Mouse (Mus musculus) MN1 (cell line): ENCODE results near the gene Tspo.

Experiments
- DNase-seq: peaks from one replicate; pipeline ENCODE4 v3.0.0-alpha.2; 2016; ENCODE audit warnings: low spot score

Gene Tspo

GRCm38 (mm10) chr15:83541647-83542287 is 21.6 kb upstream of the Tspo start:
- no peak for DNase-seq

- DNase-seq = no peak
Observed at GRCm38 (mm10) chr15:83546029-83546428, 17.4 kb upstream of the Tspo start.

DNA sequence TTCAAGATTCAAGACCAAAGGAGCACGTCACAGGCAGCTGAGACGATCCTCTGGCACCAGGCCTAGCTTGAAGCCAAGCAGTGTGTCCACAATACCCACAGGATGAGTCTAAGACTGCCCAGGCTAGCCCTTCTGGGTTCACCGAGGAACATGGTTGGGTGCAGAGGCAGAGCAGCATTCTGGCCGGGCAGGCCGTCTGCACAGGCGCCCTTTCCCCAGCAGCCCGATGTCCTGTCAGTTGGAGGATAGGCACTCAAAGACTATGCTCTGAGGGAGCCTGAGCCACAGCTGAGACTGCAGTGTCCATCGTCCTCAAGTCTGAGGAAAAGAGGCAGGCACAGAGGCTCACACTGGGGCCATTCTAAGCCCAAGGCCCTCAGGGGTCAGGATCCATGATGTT is 16.2 kb upstream of the Tspo start:
- no peak for DNase-seq

GRCm38 (mm10) chr15:83550137-83550536 is 13.3 kb upstream of the Tspo start:
- no peak for DNase-seq

GRCm38 (mm10) chr15:83553831-83554230 is 9.6 kb upstream of the Tspo start:
- peak; percentile 32 for DNase-seq

DNA sequence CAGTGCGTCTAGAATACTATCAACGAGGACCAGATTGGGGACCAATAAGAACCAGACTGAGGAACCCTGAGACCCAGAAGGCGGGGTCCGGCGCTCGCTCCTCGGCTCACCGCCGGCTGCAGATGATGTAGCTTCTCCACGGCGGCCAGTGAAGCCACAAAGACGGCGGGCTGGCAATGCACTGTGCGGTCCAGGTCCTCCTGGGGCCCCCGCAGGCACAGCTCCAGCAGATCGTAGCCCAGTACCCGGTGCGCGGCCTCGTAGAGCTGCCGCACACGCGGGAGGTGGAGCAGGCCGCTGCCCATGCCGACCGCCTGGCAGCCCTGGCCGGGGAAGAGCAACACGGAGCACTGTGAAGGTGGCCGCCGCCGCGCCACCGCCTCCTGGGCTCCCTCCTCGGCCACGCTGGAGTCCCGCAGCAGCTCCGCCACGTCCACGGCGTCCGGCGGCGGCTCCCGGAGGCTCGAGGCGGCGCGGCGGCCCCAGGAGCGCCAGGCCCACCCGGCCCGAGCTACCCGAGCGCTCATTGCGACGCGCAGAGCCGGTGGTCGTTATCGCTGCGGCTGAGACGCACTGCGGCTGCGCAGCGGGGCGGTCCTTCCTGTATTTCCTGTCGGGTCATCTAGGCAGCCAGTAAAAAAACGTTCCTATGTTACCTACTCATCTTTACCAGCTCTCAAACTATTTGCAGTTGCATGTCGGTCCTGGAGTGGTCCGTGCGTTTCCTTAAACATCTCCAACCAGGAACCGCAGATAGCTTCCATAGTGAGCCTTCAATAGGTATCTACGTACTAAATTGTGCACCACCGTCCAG is 8.0 kb upstream of the Tspo start:
- peak; percentile 93 for DNase-seq

- DNase-seq = no peak
Observed at GRCm38 (mm10) chr15:83560941-83561477, 2.4 kb upstream of the Tspo start.

DNA sequence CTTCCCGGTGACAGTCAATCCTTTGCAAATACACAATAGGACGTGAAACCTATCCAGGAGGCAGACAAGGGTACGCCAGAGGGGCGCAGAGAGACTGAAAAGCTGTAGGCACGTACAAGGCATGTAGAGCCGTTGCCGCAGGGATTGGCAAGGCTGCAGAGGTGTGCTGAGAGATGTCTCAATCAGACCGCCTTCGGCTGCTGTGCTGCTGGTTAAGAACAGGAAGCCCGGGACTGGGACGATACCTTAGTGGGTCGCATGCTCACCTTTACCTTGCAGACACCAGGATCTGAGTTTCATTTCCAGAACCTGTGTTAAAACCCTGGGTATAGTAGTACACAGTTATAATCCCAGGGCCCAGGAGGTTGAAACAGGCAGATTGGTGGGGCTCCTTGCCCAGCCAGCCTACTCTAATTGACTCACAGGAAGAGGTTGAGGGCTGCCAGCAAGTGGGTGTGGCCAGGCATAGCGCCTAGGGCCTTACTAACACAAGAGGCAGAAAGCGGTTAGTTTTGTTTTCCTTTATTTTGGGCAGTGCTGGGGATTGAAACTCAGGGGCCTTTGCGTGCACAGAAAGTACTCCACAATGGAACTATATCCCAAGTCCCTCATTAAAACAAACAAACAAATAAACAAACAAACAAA is 644 bp upstream of the Tspo start:
- DNase-seq = peak; percentile 92

- DNase-seq = peak; percentile 70
Observed at GRCm38 (mm10) chr15:83563857-83564651, 662 bp downstream of the Tspo start.

DNA sequence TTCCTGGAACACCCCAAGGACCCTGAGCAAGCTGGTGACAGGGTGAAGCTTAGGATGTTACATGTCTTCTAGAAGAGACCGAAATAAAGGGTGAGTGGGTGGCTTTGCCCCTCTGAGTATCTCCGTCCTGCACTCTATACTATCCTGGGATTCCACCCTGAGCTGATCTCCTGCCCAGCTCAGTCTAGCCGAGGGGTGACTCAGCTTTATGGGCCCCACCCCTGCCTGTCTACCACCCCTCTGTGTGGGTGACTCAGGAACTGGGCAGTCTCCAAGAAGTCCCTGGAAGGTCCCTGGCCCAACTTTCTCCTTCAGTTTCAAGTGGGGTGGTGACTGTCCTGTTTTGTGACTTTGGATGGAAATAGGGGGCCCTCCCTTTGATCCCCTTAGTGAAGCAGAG is 2.0 kb downstream of the Tspo start:
- peak; percentile 66 for DNase-seq

- DNase-seq = no peak
Observed at GRCm38 (mm10) chr15:83566006-83566405, 2.6 kb downstream of the Tspo start.

GRCm38 (mm10) chr15:83567728-83568127 is 4.3 kb downstream of the Tspo start:
- peak; percentile 39 for DNase-seq

DNA sequence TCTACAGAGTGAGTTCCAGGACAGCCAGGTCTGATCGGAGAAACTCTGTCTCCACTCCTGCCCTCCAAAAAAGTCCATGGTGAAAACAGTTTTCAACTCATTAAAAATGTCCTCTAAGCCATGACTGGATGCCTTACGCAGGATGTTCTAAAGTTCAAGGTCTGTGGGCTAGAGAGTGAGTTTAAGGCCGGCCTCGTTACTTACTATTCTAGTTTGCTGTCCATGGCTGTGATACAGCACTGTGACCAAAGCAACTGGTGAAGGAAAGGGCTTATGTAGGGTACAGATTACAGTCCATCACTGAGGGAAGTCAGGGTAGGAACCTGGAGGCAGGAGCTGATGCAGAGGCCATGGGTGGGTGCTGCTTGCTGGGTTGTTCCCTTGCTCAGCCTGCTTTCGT is 5.2 kb downstream of the Tspo start:
- DNase-seq = no peak

- DNase-seq = no peak
Observed at GRCm38 (mm10) chr15:83569682-83570081, 6.3 kb downstream of the Tspo start.

DNA sequence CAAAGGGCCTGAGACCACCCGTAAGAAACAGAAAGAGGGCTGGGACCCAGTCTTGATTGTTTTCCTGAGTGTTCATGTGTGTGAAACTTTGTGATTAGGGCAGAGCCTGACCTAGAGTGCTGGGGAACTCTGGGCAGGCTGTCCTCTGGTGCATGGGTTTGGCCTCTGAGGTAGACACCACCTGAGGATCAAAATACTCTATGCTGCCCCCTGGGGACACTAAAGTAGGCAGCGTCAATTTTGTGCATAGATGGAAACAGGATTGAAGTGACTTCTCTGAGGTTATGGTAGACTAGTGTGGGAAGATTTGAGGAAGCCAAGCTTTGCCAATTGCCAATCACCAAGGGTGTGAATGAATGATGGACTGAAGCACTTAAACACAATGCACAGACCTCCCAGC is 7.2 kb downstream of the Tspo start:
- no peak for DNase-seq

DNA sequence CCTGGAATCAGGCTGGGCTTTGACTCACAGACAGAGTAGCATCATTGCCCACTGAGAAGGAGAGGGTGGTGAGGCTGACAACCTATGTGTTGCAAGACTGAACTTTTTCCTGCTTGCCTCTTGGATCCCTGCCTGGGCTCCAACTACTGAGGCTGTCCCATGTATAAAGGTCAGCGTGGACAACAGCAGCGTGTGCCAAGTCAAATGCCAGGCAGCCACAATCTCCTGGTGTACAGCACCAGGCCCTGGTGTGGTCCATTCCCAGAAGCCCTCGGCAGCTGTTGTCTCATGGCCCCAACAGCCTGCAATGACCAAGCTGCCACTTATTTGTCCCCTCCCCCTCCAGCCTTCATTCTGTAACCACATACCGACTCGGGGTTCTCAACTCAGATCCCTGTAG is 8.2 kb downstream of the Tspo start:
- DNase-seq = no peak

GRCm38 (mm10) chr15:83572132-83572531 is 8.7 kb downstream of the Tspo start:
- DNase-seq = no peak

GRCm38 (mm10) chr15:83573606-83574005 is 10.2 kb downstream of the Tspo start:
- no peak for DNase-seq

GRCm38 (mm10) chr15:83574731-83575351 is 11.4 kb downstream of the Tspo start:
- DNase-seq = peak; percentile 66

GRCm38 (mm10) chr15:83575543-83575942 is 12.2 kb downstream of the Tspo start:
- no peak for DNase-seq

- no peak for DNase-seq
Observed at GRCm38 (mm10) chr15:83576651-83577050, 13.3 kb downstream of the Tspo start.

DNA sequence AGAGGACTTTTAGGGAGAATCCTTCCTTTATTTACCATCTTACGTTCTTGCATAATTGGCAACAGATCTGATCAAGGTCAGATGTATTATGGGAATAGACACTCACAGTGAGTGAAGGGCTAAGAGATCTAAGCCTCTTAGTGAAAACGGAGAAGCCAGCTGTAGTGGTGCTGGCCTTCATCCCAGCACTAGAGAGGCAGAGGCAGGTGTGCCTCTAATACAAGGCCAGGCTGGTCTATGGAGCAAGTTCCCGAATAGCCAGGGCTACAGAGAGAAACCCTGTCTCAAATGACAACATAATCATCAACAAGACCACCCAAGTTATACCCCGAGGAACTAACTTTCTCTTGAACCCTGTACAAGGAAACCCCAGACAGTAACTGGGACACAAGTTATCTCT is 19.5 kb downstream of the Tspo start:
- DNase-seq = no peak
